Mouse (Mus musculus) brain, embryonic 14.5 days (tissue): ENCODE data around the gene Rxrg. TPM values are rescaled to one million over a fixed set of nuclear protein-coding genes. Genes with fewer than 3 reads are reported as not detected.

Experiments used
- DNase-seq: peaks from one replicate; pipeline ENCODE4 v3.0.0-alpha.2; 2011; ENCODE audit warnings: low read depth
- CTCF ChIP-seq: fragments of 200-500 bp; IDR thresholded peaks from 2 replicates; pipeline ENCODE4 v1.5.1; 2012; ENCODE audit warnings: inconsistent platforms, mild to moderate bottlenecking, moderate library complexity, borderline replicate concordance; ENCODE audit not compliant: insufficient read depth, insufficient read length; ENCODE audit errors: extremely low read depth
- POLR2A ChIP-seq: fragments of 200-500 bp; IDR thresholded peaks from 2 replicates; pipeline ENCODE4 v1.6.1; 2012; ENCODE audit warnings: mild to moderate bottlenecking, inconsistent platforms, borderline replicate concordance; ENCODE audit not compliant: poor library complexity, insufficient read depth, insufficient read length, severe bottlenecking; ENCODE audit errors: extremely low read depth
- polyA plus RNA-seq: library from polyadenylated mRNA; depleted of rRNA; stranded (reverse); fragments of >200 nt; gene quantifications from 2 replicates; pipeline ENCODE4 v1.2.3, GENCODE M21; 2012

Gene Rxrg
- polyA plus RNA-seq, 1 experiment: 7.6 TPM

GRCm38 (mm10) chr1:167617131-167617530 is 18.9 kb downstream of the Rxrg start:
- TF ChIP-seq CTCF: no peak
- no peak for TF ChIP-seq POLR2A
- no peak for DNase-seq

DNA sequence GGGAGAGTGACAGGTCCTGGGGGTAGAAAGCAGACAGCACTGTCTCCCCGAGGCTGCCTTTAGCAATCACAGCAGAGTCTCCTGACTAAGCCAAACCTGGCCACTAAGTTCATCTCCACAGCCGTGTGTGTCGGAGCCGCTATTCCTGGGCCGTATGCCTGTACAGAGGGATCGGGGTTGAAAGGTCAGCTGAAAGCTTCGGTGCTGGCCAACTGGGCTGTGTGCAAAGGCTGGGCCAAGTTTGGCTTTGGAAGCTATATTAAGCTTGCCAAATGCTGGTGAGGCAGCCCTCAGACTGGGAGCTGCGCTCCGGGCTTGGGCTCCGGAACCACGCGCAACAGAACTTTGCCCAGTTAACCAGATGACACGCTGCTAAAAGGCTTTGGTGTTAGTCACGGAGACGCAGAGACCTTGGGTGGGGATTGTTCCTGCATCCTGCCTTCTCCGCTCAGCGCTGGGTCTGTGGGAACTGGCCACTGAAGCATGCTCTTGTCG is 19.9 kb downstream of the Rxrg start:
- DNase-seq: no peak
- TF ChIP-seq CTCF: no peak
- TF ChIP-seq POLR2A: no peak

GRCm38 (mm10) chr1:167620206-167620795 is 22.1 kb downstream of the Rxrg start:
- no peak for DNase-seq
- TF ChIP-seq CTCF (no peak), POLR2A (no peak)

DNA sequence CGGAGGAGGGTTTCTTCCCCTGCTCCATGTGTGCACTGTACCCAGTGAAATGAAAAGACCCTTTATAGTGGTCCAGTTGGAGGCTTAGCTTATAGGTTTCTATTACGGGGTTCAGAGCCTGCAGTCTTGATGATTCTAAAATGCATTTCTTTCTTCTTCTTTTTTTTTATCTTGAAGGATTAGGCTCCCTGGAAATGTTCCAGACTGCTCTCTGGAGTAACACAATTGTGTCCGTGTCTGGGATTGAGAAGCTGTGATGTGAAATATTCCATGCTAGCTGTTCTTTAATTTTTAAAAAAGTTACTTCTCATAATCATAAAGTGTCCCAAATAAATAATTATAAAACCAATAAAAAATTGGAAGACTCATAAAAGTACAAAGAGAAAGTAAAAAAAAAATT is 26.9 kb downstream of the Rxrg start:
- TF ChIP-seq POLR2A (no peak), CTCF (no peak)
- DNase-seq: no peak

DNA sequence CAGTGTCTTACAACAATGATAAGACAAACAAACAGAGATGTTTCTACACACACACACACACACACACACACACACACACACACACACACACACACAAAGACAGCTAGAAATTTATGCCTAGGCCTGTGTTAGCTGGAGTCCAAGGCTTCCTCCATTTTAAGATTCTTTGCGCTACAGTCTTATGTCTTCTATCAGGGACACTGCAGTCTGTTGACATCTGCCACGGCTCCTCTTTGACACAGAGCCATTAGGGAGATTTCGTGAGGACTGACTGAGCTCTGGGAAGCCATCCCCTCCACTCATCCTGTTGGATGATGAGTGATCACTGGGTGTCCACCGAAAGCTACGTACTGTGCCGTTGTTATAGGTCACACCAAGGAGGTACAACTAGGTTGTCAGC is 33.6 kb downstream of the Rxrg start:
- TF ChIP-seq CTCF: no peak

GRCm38 (mm10) chr1:167635702-167636101 is 37.5 kb downstream of the Rxrg start:
- no peak for TF ChIP-seq POLR2A
- no peak for TF ChIP-seq CTCF
- DNase-seq: no peak

More for the DNA sequence above, 33.6 kb downstream of the Rxrg start:
- DNase-seq: no peak

GRCm38 (mm10) chr1:167636948-167637347 is 38.8 kb downstream of the Rxrg start:
- TF ChIP-seq POLR2A (no peak), CTCF (peak; percentile 88)
- peak; percentile 86 for DNase-seq

- DNase-seq: peak; percentile 48
- TF ChIP-seq CTCF (peak; percentile 66), POLR2A (no peak)
Observed at GRCm38 (mm10) chr1:167638053-167638452, 39.9 kb downstream of the Rxrg start.

DNA sequence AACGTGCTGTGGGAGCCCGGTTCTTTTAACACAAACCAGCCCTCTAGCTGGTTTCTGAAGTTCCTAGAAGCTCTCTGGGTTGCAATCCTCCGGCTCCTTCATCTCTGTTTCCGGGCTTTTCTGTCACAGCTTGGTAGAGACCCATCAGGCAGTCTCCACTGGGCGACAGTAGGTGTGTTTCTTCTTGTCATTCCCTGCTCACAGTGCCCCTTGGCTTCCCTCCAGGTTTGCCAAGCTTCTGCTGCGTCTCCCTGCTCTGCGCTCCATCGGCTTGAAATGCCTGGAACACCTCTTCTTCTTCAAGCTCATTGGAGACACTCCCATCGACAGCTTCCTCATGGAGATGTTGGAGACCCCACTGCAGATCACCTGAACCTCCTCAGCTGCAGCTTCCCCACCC is 40.7 kb downstream of the Rxrg start:
- TF ChIP-seq CTCF (no peak), POLR2A (no peak)
- peak; percentile 23 for DNase-seq

DNA sequence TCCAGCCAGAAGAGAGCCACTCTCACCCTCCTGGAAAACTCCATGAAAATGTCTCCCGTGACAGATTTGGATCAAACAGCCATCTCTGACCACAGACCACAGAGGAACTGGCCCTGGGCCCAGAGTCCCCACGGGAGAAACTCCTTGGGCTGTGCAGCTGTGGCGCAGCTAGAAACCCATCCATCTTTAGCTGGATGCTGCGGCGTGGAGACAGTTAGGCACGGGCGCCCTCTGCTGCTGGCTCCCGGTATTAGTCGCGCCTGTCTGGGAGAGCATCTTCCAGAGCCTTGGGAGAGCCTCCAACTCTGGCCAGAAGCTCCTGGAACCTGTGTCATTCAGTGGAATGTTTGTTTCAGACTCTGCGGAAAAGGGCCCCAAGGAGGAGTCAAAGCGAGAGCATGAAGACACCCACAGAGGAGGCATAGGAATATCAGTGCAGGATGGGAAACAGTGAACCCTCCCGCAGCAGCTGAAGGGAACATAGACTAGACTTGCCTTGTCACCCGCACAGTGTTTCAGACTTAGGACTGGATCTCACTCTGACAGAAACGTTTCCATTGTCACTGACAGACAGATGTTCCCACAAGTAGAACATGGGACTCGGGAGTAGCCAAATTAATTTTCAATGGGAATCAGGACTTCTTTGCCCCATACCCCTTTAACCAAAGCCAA is 46.8 kb downstream of the Rxrg start:
- DNase-seq: peak; percentile 85
- TF ChIP-seq POLR2A: no peak
- peak; percentile 95 for TF ChIP-seq CTCF

GRCm38 (mm10) chr1:167648670-167649069 is 50.5 kb downstream of the Rxrg start:
- no peak for DNase-seq
- TF ChIP-seq POLR2A (no peak), CTCF (no peak)

- no peak for TF ChIP-seq POLR2A
- TF ChIP-seq CTCF: no peak
- DNase-seq: no peak
Observed at GRCm38 (mm10) chr1:167649122-167649633, 51.0 kb downstream of the Rxrg start.
